Mouse (Mus musculus) neural tube, embryonic 11.5 days (tissue): ENCODE results near the gene Adgrv1. TPM values are rescaled to one million over a fixed set of nuclear protein-coding genes. Genes with fewer than 3 reads are reported as not detected.

Experiments used
- ATAC-seq: fragments of 200-750 bp; cut with Nextera tagmentation; 2 replicates; pipeline ENCODE4 v1.8.0; 2017; ENCODE audit warnings: moderate number of reproducible peaks, mild to moderate bottlenecking, moderate TSS enrichment, moderate library complexity; ENCODE audit not compliant: insufficient read depth, low FRiP score, low TSS enrichment
- DNase-seq: peaks from one replicate; pipeline ENCODE4 v3.0.0-alpha.2; 2015; ENCODE audit warnings: low spot score
- H3K27ac ChIP-seq: fragments of 300-500 bp; sonication (generic); 2 replicates; pipeline ENCODE4 v1.5.1; 2014; ENCODE audit warnings: low read depth, mild to moderate bottlenecking, low read length
- H3K27me3 ChIP-seq: fragments of 300-500 bp; sonication (generic); 2 replicates; pipeline ENCODE4 v1.6.1; 2014; ENCODE audit warnings: mild to moderate bottlenecking, low read length, mixed read lengths; ENCODE audit not compliant: control insufficient read depth, insufficient read depth
- H3K36me3 ChIP-seq: fragments of 300-500 bp; sonication (generic); 2 replicates; pipeline ENCODE4 v1.6.1; 2014; ENCODE audit warnings: mild to moderate bottlenecking, low read length, moderate library complexity, mixed read lengths; ENCODE audit not compliant: control insufficient read depth, insufficient read depth
- H3K4me1 ChIP-seq: fragments of 300-500 bp; sonication (generic); 2 replicates; pipeline ENCODE4 v1.6.1; 2014; ENCODE audit warnings: low read length, mixed read lengths; ENCODE audit not compliant: control insufficient read depth, insufficient read depth
- H3K4me2 ChIP-seq: fragments of 300-500 bp; sonication (generic); 2 replicates; pipeline ENCODE4 v1.6.1; 2014; ENCODE audit warnings: low read depth, mild to moderate bottlenecking, moderate library complexity
- H3K4me3 ChIP-seq: fragments of 300-500 bp; sonication (generic); 2 replicates; pipeline ENCODE4 v1.5.1; 2014; ENCODE audit warnings: low read depth, low read length
- H3K9ac ChIP-seq: fragments of 300-500 bp; sonication (generic); 2 replicates; pipeline ENCODE4 v1.6.1; 2014; ENCODE audit warnings: mild to moderate bottlenecking, low read length
- H3K9me3 ChIP-seq: fragments of 300-500 bp; sonication (generic); 2 replicates; pipeline ENCODE4 v1.6.1; 2016; ENCODE audit warnings: low read length; ENCODE audit not compliant: control insufficient read depth
- WGBS: fragments of 180-500 bp; shearing (Covaris S2); extraction: QIAGEN DNeasy Blood & Tissue Kit; methylation state at CpG from one replicate; pipeline ENCODE4 v1.1.7; 2014; 5-methylcytosine and 5-hydroxymethylcytosine counted together
- polyA plus RNA-seq: library from polyadenylated mRNA; unstranded; fragments of >200 nt; fragmentation: Nextera tagmentation; extraction: Ambion mirVana; gene quantifications from 2 replicates; pipeline ENCODE4 v1.2.1, GENCODE M21; 2014

Adgrv1 gene
- polyA plus RNA-seq, 1 experiment from 2014 or later: 35.1 TPM

- Histone ChIP-seq H3K9me3 (no peaks in the 10 kb centered on the region), H3K27me3 (no peaks in the 10 kb centered on the region), H3K27ac (no peak overlapping the region), H3K9ac (no peak overlapping the region), H3K4me2 (no peak overlapping the region), H3K4me3 (no peak overlapping the region), H3K4me1 (no peaks in the 10 kb centered on the region), H3K36me3 (no peaks in the 10 kb centered on the region)
- DNase-seq: no peak
- ATAC-seq: no peak
Observed at GRCm38 (mm10) chr13:81134412-81134811, 498.5 kb downstream of the Adgrv1 start.

- Histone ChIP-seq H3K4me2 (no peak overlapping the region), H3K4me1 (no peaks in the 10 kb centered on the region), H3K9ac (no peak overlapping the region), H3K27ac (no peak overlapping the region), H3K36me3 (no peaks in the 10 kb centered on the region), H3K9me3 (no peaks in the 10 kb centered on the region), H3K27me3 (no peaks in the 10 kb centered on the region), H3K4me3 (no peak overlapping the region)
- 79% methylated on average over 4 of the region's 4 CpGs for WGBS
- DNase-seq (no peak), ATAC-seq (no peak)
Observed at GRCm38 (mm10) chr13:81133336-81133735, 499.6 kb downstream of the Adgrv1 start.

- no peaks in the 10 kb centered on the region for H3K9me3 ChIP-seq
- H3K4me1 ChIP-seq: no peaks in the 10 kb centered on the region
- no peak for DNase-seq
- no peaks in the 10 kb centered on the region for H3K27me3 ChIP-seq
- H3K36me3 ChIP-seq: no peaks in the 10 kb centered on the region
- H3K4me3 ChIP-seq: no peak overlapping the region
- H3K9ac ChIP-seq: no peak overlapping the region
- WGBS: 69% methylated on average over 5 of the region's 5 CpGs
- H3K4me2 ChIP-seq: no peak overlapping the region
- no peak overlapping the region for H3K27ac ChIP-seq
- ATAC-seq: no peak
Observed at GRCm38 (mm10) chr13:81132691-81133090, 500.3 kb downstream of the Adgrv1 start.

- no peak for DNase-seq
- ATAC-seq: no peak
- Histone ChIP-seq H3K9me3 (no peaks in the 10 kb centered on the region), H3K9ac (no peak overlapping the region), H3K4me3 (no peak overlapping the region), H3K27ac (no peak overlapping the region), H3K4me2 (no peak overlapping the region), H3K4me1 (no peaks in the 10 kb centered on the region), H3K27me3 (no peaks in the 10 kb centered on the region), H3K36me3 (no peaks in the 10 kb centered on the region)
- WGBS: 51% methylated on average over 6 of the region's 6 CpGs
Observed at GRCm38 (mm10) chr13:81131860-81132259, 501.1 kb downstream of the Adgrv1 start.

GRCm38 (mm10) chr13:81130742-81131524 lies 502.0 kb downstream of the Adgrv1 start:
- Histone ChIP-seq H3K4me1 (no peaks in the 10 kb centered on the region), H3K27me3 (no peaks in the 10 kb centered on the region), H3K9ac (no peak overlapping the region), H3K9me3 (no peaks in the 10 kb centered on the region), H3K4me2 (no peak overlapping the region), H3K36me3 (no peaks in the 10 kb centered on the region), H3K4me3 (no peak overlapping the region), H3K27ac (no peak overlapping the region)
- ATAC-seq (no peak), DNase-seq (no peak)
- 82% methylated on average over 4 of the region's 4 CpGs for WGBS

- no peak overlapping the region for H3K9ac ChIP-seq
- H3K36me3 ChIP-seq: no peaks in the 10 kb centered on the region
- H3K4me1 ChIP-seq: no peaks in the 10 kb centered on the region
- no peak overlapping the region for H3K4me2 ChIP-seq
- ATAC-seq: no peak
- H3K27me3 ChIP-seq: no peaks in the 10 kb centered on the region
- H3K4me3 ChIP-seq: no peak overlapping the region
- no peak for DNase-seq
- WGBS: 86% methylated on average over 4 of the region's 4 CpGs
- no peaks in the 10 kb centered on the region for H3K9me3 ChIP-seq
- no peak overlapping the region for H3K27ac ChIP-seq
Observed at GRCm38 (mm10) chr13:81125846-81126245, 507.1 kb downstream of the Adgrv1 start.

GRCm38 (mm10) chr13:81122238-81122637 lies 510.7 kb downstream of the Adgrv1 start:
- Histone ChIP-seq H3K27me3 (no peaks in the 10 kb centered on the region), H3K9ac (no peak overlapping the region), H3K4me1 (no peaks in the 10 kb centered on the region), H3K4me3 (no peak overlapping the region), H3K27ac (no peak overlapping the region), H3K9me3 (no peaks in the 10 kb centered on the region), H3K4me2 (no peak overlapping the region), H3K36me3 (no peaks in the 10 kb centered on the region)
- ATAC-seq (no peak), DNase-seq (no peak)
- 91% methylated on average over 2 of the region's 2 CpGs for WGBS

- Histone ChIP-seq H3K27ac (no peak overlapping the region), H3K4me2 (no peak overlapping the region), H3K9me3 (no peaks in the 10 kb centered on the region), H3K4me1 (no peaks in the 10 kb centered on the region), H3K27me3 (no peaks in the 10 kb centered on the region), H3K9ac (no peak overlapping the region), H3K36me3 (no peaks in the 10 kb centered on the region), H3K4me3 (no peak overlapping the region)
- no peak for DNase-seq
- WGBS: 89% methylated on average over 4 of the region's 4 CpGs
- no peak for ATAC-seq
Observed at GRCm38 (mm10) chr13:81110479-81110878, 522.5 kb downstream of the Adgrv1 start.

- ATAC-seq: no peak
- WGBS: 73% methylated on average over 6 of the region's 6 CpGs
- H3K36me3 ChIP-seq: no peaks in the 10 kb centered on the region
- no peaks in the 10 kb centered on the region for H3K4me1 ChIP-seq
- no peaks in the 10 kb centered on the region for H3K27me3 ChIP-seq
- no peak overlapping the region for H3K27ac ChIP-seq
- H3K9me3 ChIP-seq: no peaks in the 10 kb centered on the region
- no peak overlapping the region for H3K9ac ChIP-seq
- no peak overlapping the region for H3K4me3 ChIP-seq
- H3K4me2 ChIP-seq: no peak overlapping the region
- no peak for DNase-seq
Observed at GRCm38 (mm10) chr13:81109676-81110075, 523.3 kb downstream of the Adgrv1 start.
